Comparison of ENCODE assay signal across 7 mouse cellular contexts in genomic region chr11:116488693-116489375, GRCm38 (mm10). TPM values are rescaled to one million over a fixed set of nuclear protein-coding genes. Genes with fewer than 3 reads are reported as not detected.
DNase-seq lines count a peak whose midpoint lies in the region; ATAC-seq and TF ChIP-seq lines count a peak whose summit lies in the region.

No protein-coding gene starts in this region.

- H3K4me1 ChIP-seq in megakaryocyte, embryonic 14.5 days, result peaks cover 29% of the 10 kb centered on the region
- peaks cover 20% of the 10 kb centered on the region for H3K4me1 ChIP-seq in intestine, embryonic 16.5 days (ENCODE audit: control insufficient read depth, insufficient read depth, low read length)
- peaks cover 23% of the 10 kb centered on the region for H3K4me1 ChIP-seq in neural tube, embryonic 13.5 days (replicated peaks)

- 56% methylated on average over 14 of the region's 14 CpGs for WGBS in intestine, embryonic 16.5 days
- WGBS in neural tube, embryonic 13.5 days, result 75% methylated on average over 14 of the region's 14 CpGs

- no peaks in the 10 kb centered on the region for H3K27me3 ChIP-seq in megakaryocyte, embryonic 14.5 days (replicated peaks)
- H3K27me3 ChIP-seq in intestine, embryonic 16.5 days (replicated peaks; ENCODE audit: control insufficient read depth, insufficient read depth, low read length), result no peaks in the 10 kb centered on the region
- no peaks in the 10 kb centered on the region for H3K27me3 ChIP-seq in neural tube, embryonic 13.5 days

- H3K4me2 ChIP-seq in intestine, embryonic 16.5 days (ENCODE audit: low read depth, low read length), result peak overlapping the region; percentile 59
- peak overlapping the region; percentile 78 for H3K4me2 ChIP-seq in neural tube, embryonic 13.5 days

- no peak for TF ChIP-seq POLR2A in brain, embryonic 14.5 days (IDR thresholded peaks at IDR 0.05; ENCODE audit: borderline replicate concordance, extremely low read depth, insufficient read depth, insufficient read length, poor library complexity, severe bottlenecking)

- TF ChIP-seq CTCF in brain, embryonic 14.5 days (IDR thresholded peaks at IDR 0.05; ENCODE audit: borderline replicate concordance, extremely low read depth, insufficient read depth, insufficient read length), result peak; percentile 40; the same call in 1 of the 2 replicates

- no peak for DNase-seq in brain, embryonic 14.5 days (ENCODE audit: low read depth)
- no peak for DNase-seq in embryo, embryonic 10.5 days (ENCODE audit: low spot score)
- DNase-seq in urinary bladder, postnatal 25 days (ENCODE audit: low spot score), result no peak

- peak overlapping the region; percentile 98 for H3K4me3 ChIP-seq in megakaryocyte, embryonic 14.5 days (replicated peaks)
- H3K4me3 ChIP-seq in intestine, embryonic 16.5 days (ENCODE audit: low read length), result peak overlapping the region; percentile 90
- H3K4me3 ChIP-seq in neural tube, embryonic 13.5 days, result peak overlapping the region; percentile 95

- H3K36me3 ChIP-seq in megakaryocyte, embryonic 14.5 days (replicated peaks; ENCODE audit: low read length), result peaks cover 40% of the 10 kb centered on the region
- H3K36me3 ChIP-seq in intestine, embryonic 16.5 days (ENCODE audit: control insufficient read depth, insufficient read depth, low read length), result peaks cover 12% of the 10 kb centered on the region; the same call in 1 of the 2 replicates
- peaks cover 43% of the 10 kb centered on the region for H3K36me3 ChIP-seq in neural tube, embryonic 13.5 days

- H3K9me3 ChIP-seq in megakaryocyte, embryonic 14.5 days, result no peaks in the 10 kb centered on the region
- no peaks in the 10 kb centered on the region for H3K9me3 ChIP-seq in intestine, embryonic 16.5 days (ENCODE audit: control insufficient read depth, low read length)
- no peaks in the 10 kb centered on the region for H3K9me3 ChIP-seq in neural tube, embryonic 13.5 days

- ATAC-seq in megakaryocyte, adult 5-6 weeks (ENCODE audit: poor library complexity, severe bottlenecking), result no peak
- ATAC-seq in intestine, embryonic 16.5 days, result no peak
- ATAC-seq in neural tube, embryonic 13.5 days (ENCODE audit: low read depth), result no peak

- H3K9ac ChIP-seq in intestine, embryonic 16.5 days (ENCODE audit: low read depth, low read length), result peak overlapping the region; percentile 97
- H3K9ac ChIP-seq in neural tube, embryonic 13.5 days, result peak overlapping the region; percentile 84

- H3K27ac ChIP-seq in intestine, embryonic 16.5 days (ENCODE audit: low read length), result peak overlapping the region; percentile 93
- peak overlapping the region; percentile 87; the same call in 1 of the 2 replicates for H3K27ac ChIP-seq in neural tube, embryonic 13.5 days (replicated peaks)

RNA-seq across cellular contexts. Expression of gene Prpsap1, which starts 5.2 kb away (rescaled TPM):
- polyA plus RNA-seq in megakaryocyte, embryonic 14.5 days (2012; ENCODE audit: insufficient read depth, low replicate concordance), result 18.2 and 20.3 TPM in 2 replicates
- total RNA-seq in megakaryocyte, adult 5-6 weeks (2015), result 28.6 and 32.6 TPM in 2 replicates
- 19.2 and 34.6 TPM in 2 replicates for total RNA-seq in megakaryocyte, adult 5-6 weeks (2017)
- 120 and 132 TPM in 2 replicates for polyA plus RNA-seq in brain, embryonic 14.5 days (2012; rRNA removed)
- 260 and 274 TPM in 2 replicates for polyA plus RNA-seq in intestine, embryonic 16.5 days (2015; fragmentation: Nextera tagmentation; extraction: Ambion mirVana)
- polyA plus RNA-seq in neural tube, embryonic 13.5 days (2015; fragmentation: Nextera tagmentation; extraction: Ambion mirVana), result 177 and 178 TPM in 2 replicates

RNA-seq across cellular contexts. Expression of gene Qrich2, which starts 22.8 kb away (rescaled TPM):
- not detected in 2 replicates for polyA plus RNA-seq in megakaryocyte, embryonic 14.5 days (2012; ENCODE audit: insufficient read depth, low replicate concordance)
- total RNA-seq in megakaryocyte, adult 5-6 weeks (2015), result not detected in 2 replicates
- total RNA-seq in megakaryocyte, adult 5-6 weeks (2017), result 0.18 and 0.65 TPM in 2 replicates
- polyA plus RNA-seq in brain, embryonic 14.5 days (2012; rRNA removed), result 0.14 and 0.15 TPM in 2 replicates
- polyA plus RNA-seq in intestine, embryonic 16.5 days (2015; fragmentation: Nextera tagmentation; extraction: Ambion mirVana), result 0.39 TPM in 2 replicates
- not detected in 2 replicates for polyA plus RNA-seq in neural tube, embryonic 13.5 days (2015; fragmentation: Nextera tagmentation; extraction: Ambion mirVana)

RNA-seq across cellular contexts. Expression of gene Sphk1, which starts 41.9 kb away (rescaled TPM):
- 0.10 and 3.5 TPM in 2 replicates for polyA plus RNA-seq in megakaryocyte, embryonic 14.5 days (2012; ENCODE audit: insufficient read depth, low replicate concordance)
- 0.60 and 2.2 TPM in 2 replicates for total RNA-seq in megakaryocyte, adult 5-6 weeks (2015)
- total RNA-seq in megakaryocyte, adult 5-6 weeks (2017), result 1.7 and 2.1 TPM in 2 replicates
- polyA plus RNA-seq in brain, embryonic 14.5 days (2012; rRNA removed), result 2.4 and 3.6 TPM in 2 replicates
- polyA plus RNA-seq in intestine, embryonic 16.5 days (2015; fragmentation: Nextera tagmentation; extraction: Ambion mirVana), result 3.9 and 5.2 TPM in 2 replicates
- 3.7 and 6.1 TPM in 2 replicates for polyA plus RNA-seq in neural tube, embryonic 13.5 days (2015; fragmentation: Nextera tagmentation; extraction: Ambion mirVana)

RNA-seq across cellular contexts. Expression of gene Ubald2, which starts 54.9 kb away (rescaled TPM):
- 443 and 805 TPM in 2 replicates for polyA plus RNA-seq in megakaryocyte, embryonic 14.5 days (2012; ENCODE audit: insufficient read depth, low replicate concordance)
- 94.1 and 112 TPM in 2 replicates for total RNA-seq in megakaryocyte, adult 5-6 weeks (2015)
- total RNA-seq in megakaryocyte, adult 5-6 weeks (2017), result 58.4 and 64.0 TPM in 2 replicates
- 203 and 296 TPM in 2 replicates for polyA plus RNA-seq in brain, embryonic 14.5 days (2012; rRNA removed)
- 47.2 and 55.0 TPM in 2 replicates for polyA plus RNA-seq in intestine, embryonic 16.5 days (2015; fragmentation: Nextera tagmentation; extraction: Ambion mirVana)
- polyA plus RNA-seq in neural tube, embryonic 13.5 days (2015; fragmentation: Nextera tagmentation; extraction: Ambion mirVana), result 40.7 and 55.0 TPM in 2 replicates
